Mouse (Mus musculus) myocyte (in vitro differentiated cells): ENCODE measurements around the gene Rpp25l. TPM values are rescaled to one million over a fixed set of nuclear protein-coding genes. Genes with fewer than 3 reads are reported as not detected.
"Not testable (repeated sequence)": the region's sequence is repeated elsewhere in the genome, so short reads cannot be mapped to it uniquely, and the experiment has no call there.

Source experiments
- H3K27me3 ChIP-seq: one replicate; pipeline ENCODE4 v1.6.1; 2011; ENCODE audit not compliant: control insufficient read depth, insufficient read depth, insufficient read length
- H3K36me3 ChIP-seq: one replicate; pipeline ENCODE4 v1.6.1; 2011; ENCODE audit not compliant: control insufficient read depth, insufficient read depth
- H3K4me2 ChIP-seq: one replicate; pipeline ENCODE4 v1.6.1; 2011; ENCODE audit warnings: low read depth, control low read depth
- H3K4me3 ChIP-seq: one replicate; pipeline ENCODE4 v1.5.1; 2011; ENCODE audit warnings: mild to moderate bottlenecking, control low read depth, moderate library complexity
- H3K79me2 ChIP-seq: one replicate; pipeline ENCODE4 v1.6.1; 2011; ENCODE audit not compliant: control insufficient read depth, insufficient read depth
- H3ac ChIP-seq: one replicate; pipeline ENCODE4 v1.6.1; 2011; ENCODE audit not compliant: control insufficient read depth, insufficient read length
- polyA plus RNA-seq: library from polyadenylated mRNA; unstranded; fragments of >200 nt; fragmentation: generic; extraction: Trizol; gene quantifications from one replicate; pipeline ENCODE4 v1.2.1, GENCODE M21; 2012; ENCODE audit warnings: missing spikeins

Gene Rpp25l
- polyA plus RNA-seq, 1 experiment = 43.8 TPM

GRCm38 (mm10) chr4:41699783-41700182 is 13.6 kb downstream of the Rpp25l start, which contains the start of gene Il11ra1:
Gene Il11ra1 (plus strand): TSS chr4:41699989.
- not testable (repeated sequence) for H3K4me2 ChIP-seq, H3K4me3 ChIP-seq, H3K36me3 ChIP-seq, H3K79me2 ChIP-seq, H3ac ChIP-seq
- peaks cover 12% of the 10 kb centered on the region for H3K27me3 ChIP-seq

- not testable (repeated sequence) for H3K79me2 ChIP-seq, H3ac ChIP-seq, H3K4me2 ChIP-seq, H3K4me3 ChIP-seq, H3K36me3 ChIP-seq, H3K27me3 ChIP-seq
These were observed 14.8 kb downstream of the Rpp25l start for GRCm38 (mm10) chr4:41698421-41699016.

GRCm38 (mm10) chr4:41696930-41697841 is 16.1 kb downstream of the Rpp25l start, which contains the start of gene Cntfr:
Gene Cntfr (minus strand): TSS chr4:41697089.
- H3K4me2 ChIP-seq, H3K36me3 ChIP-seq, H3K4me3 ChIP-seq, H3K79me2 ChIP-seq, H3ac ChIP-seq, H3K27me3 ChIP-seq: not testable (repeated sequence)

- not testable (repeated sequence) for H3K4me3 ChIP-seq, H3ac ChIP-seq, H3K36me3 ChIP-seq, H3K4me2 ChIP-seq, H3K79me2 ChIP-seq, H3K27me3 ChIP-seq
These were observed 16.9 kb downstream of the Rpp25l start for GRCm38 (mm10) chr4:41696452-41696851.

GRCm38 (mm10) chr4:41695800-41696199 is 17.5 kb downstream of the Rpp25l start:
- H3K79me2 ChIP-seq, H3K4me3 ChIP-seq, H3K27me3 ChIP-seq, H3K36me3 ChIP-seq, H3K4me2 ChIP-seq, H3ac ChIP-seq: not testable (repeated sequence)

GRCm38 (mm10) chr4:41693511-41693910 is 19.8 kb downstream of the Rpp25l start:
- not testable (repeated sequence) for H3K79me2 ChIP-seq, H3K4me2 ChIP-seq, H3K27me3 ChIP-seq, H3K36me3 ChIP-seq, H3ac ChIP-seq, H3K4me3 ChIP-seq

GRCm38 (mm10) chr4:41690014-41690413 is 23.3 kb downstream of the Rpp25l start:
- H3K36me3 ChIP-seq, H3K4me2 ChIP-seq, H3K27me3 ChIP-seq, H3K79me2 ChIP-seq, H3ac ChIP-seq, H3K4me3 ChIP-seq: not testable (repeated sequence)

- H3ac ChIP-seq = not testable (repeated sequence)
These were observed 24.8 kb downstream of the Rpp25l start for GRCm38 (mm10) chr4:41688562-41688961.

GRCm38 (mm10) chr4:41685882-41686492 is 27.3 kb downstream of the Rpp25l start:
- H3ac ChIP-seq, H3K4me3 ChIP-seq, H3K4me2 ChIP-seq, H3K36me3 ChIP-seq, H3K79me2 ChIP-seq: not testable (repeated sequence)
- peaks cover 12% of the 10 kb centered on the region for H3K27me3 ChIP-seq

More at GRCm38 (mm10) chr4:41688562-41688961, 24.8 kb downstream of the Rpp25l start:
- H3K27me3 ChIP-seq, H3K4me2 ChIP-seq, H3K79me2 ChIP-seq, H3K4me3 ChIP-seq, H3K36me3 ChIP-seq: not testable (repeated sequence)

- peaks cover 20% of the 10 kb centered on the region for H3K27me3 ChIP-seq
- not testable (repeated sequence) for H3ac ChIP-seq, H3K36me3 ChIP-seq, H3K4me2 ChIP-seq, H3K79me2 ChIP-seq, H3K4me3 ChIP-seq
These were observed 28.3 kb downstream of the Rpp25l start for GRCm38 (mm10) chr4:41684931-41685453.

GRCm38 (mm10) chr4:41684131-41684930 is 29.0 kb downstream of the Rpp25l start:
- not testable (repeated sequence) for H3K79me2 ChIP-seq, H3ac ChIP-seq, H3K36me3 ChIP-seq, H3K4me3 ChIP-seq, H3K4me2 ChIP-seq
- peaks cover 27% of the 10 kb centered on the region for H3K27me3 ChIP-seq

GRCm38 (mm10) chr4:41683303-41683702 is 30.0 kb downstream of the Rpp25l start:
- not testable (repeated sequence) for H3K4me2 ChIP-seq, H3ac ChIP-seq, H3K79me2 ChIP-seq, H3K4me3 ChIP-seq, H3K36me3 ChIP-seq
- H3K27me3 ChIP-seq = peaks cover 37% of the 10 kb centered on the region
